Comparison of ENCODE assay signal across 14 mouse cellular contexts in the genomic region with DNA sequence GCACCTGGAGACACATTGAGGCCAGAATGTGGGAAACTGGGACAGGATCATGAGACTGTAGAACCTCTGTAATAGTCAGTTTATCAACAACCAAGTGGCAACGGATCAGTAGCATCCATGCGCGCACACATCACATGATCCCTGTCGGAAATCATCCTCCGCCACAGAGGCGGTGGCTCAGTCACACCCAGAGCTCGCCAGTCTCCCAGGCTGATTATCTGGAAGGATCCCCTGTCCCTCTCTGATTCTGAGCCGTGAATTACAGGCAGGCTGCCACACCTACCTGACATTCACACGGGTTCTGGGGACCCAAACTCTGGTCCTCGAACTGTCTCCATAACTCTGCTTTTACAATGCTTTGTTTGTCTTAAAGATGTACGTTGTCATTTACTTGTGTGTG.
"Had no signal": no experiment of that assay in that cellular context is flagged by ENCODE, and none has a peak within 500 bp of the region (broad histone marks: within the 10 kb centered on the region; RNA-seq: fewer than 3 reads in every experiment).

No protein-coding gene starts in this region.

- H3K27ac ChIP-seq: layer of hippocampus, adult 2 months; limb, embryonic 12.5 days; lung, embryonic 15.5 days; midbrain, embryonic 10.5 days; neural tube, embryonic 15.5 days had no signal

- H3K4me1 ChIP-seq: midbrain, embryonic 10.5 days had no signal

- H3K27me3 ChIP-seq: limb, embryonic 12.5 days; lung, embryonic 15.5 days; neural tube, embryonic 15.5 days had no signal

- H3K4me2 ChIP-seq: limb, embryonic 12.5 days; lung, embryonic 15.5 days; neural tube, embryonic 15.5 days had no signal

- H3K4me3 ChIP-seq: layer of hippocampus, adult 2 months; limb, embryonic 12.5 days; lung, embryonic 15.5 days; midbrain, embryonic 10.5 days; myocyte; neural tube, embryonic 15.5 days had no signal

- DNase-seq: kidney, adult 11 months; kidney, adult 9 months; kidney, postnatal 10 days; kidney, postnatal 4 days; lung, postnatal 36 days; midbrain, embryonic 14.5 days; thymus, adult 2 months; thymus, postnatal 25 days had no signal

- H3K9me3 ChIP-seq: limb, embryonic 12.5 days; lung, embryonic 15.5 days; midbrain, embryonic 10.5 days; neural tube, embryonic 15.5 days had no signal

- H3K9ac ChIP-seq: limb, embryonic 12.5 days; lung, embryonic 15.5 days; neural tube, embryonic 15.5 days had no signal

- H3K36me3 ChIP-seq: limb, embryonic 12.5 days; lung, embryonic 15.5 days; midbrain, embryonic 10.5 days; neural tube, embryonic 15.5 days had no signal
